Mouse (Mus musculus) frontal cortex, postnatal 14 days (tissue): ENCODE results near the gene Gusb.
A peak's percentile ranks its signal among the peaks of the same experiment; 100 is the strongest.
"Not testable (repeated sequence)": the region's sequence is repeated elsewhere in the genome, so short reads cannot be mapped to it uniquely, and the experiment has no call there.

Source experiments
- DNase-seq, 2 experiments: peaks; one replicate each; pipeline ENCODE4 v3.0.0; 2022; ENCODE audit warnings: low spot score in 2 of 2

The Gusb gene

DNA sequence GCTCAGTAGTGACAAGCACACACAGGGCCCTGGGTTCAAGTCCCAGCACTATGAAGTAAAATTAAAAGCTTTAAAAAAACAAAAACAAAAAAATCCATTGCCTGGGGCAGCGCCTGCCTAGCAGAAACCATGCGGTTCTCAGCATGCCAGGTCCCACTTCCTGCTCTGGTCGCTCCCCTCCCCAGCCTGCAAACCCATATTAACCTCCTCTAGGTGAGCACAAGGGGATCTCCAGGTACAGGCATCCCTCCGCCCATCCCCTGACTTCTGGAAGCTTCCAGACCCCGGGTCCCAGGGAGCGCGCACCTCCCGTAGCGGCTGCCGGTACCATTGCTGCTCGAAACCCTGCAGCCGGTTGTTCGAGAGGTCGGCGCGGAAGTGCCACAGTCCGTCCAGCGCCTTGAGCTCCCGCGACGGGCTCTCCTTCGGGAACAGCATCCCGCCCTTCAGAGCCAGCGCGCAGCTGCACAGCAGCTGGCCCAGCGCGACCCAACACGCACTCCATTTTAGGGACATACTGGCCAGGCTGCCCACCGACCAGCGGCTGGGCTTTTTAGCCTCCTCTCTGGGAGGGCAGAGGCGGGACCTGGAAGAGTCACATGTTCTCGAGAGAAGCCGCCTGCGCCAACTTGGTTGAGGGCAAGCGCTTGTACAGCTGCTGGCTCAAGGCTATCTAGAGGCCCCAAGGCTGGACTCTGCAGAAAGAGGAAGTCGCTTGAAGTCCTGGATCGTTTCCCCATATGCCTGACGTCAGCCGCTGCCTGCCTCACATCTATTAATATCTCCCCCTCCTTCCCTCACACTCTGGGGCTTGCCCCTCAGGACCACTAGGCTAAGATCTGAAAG is at the start of gene Gusb:
Gene Gusb, minus strand, starts transcription at position 749 of the 846 bp plus-strand sequence.
- DNase-seq = peak; percentile 65 to 69

DNA sequence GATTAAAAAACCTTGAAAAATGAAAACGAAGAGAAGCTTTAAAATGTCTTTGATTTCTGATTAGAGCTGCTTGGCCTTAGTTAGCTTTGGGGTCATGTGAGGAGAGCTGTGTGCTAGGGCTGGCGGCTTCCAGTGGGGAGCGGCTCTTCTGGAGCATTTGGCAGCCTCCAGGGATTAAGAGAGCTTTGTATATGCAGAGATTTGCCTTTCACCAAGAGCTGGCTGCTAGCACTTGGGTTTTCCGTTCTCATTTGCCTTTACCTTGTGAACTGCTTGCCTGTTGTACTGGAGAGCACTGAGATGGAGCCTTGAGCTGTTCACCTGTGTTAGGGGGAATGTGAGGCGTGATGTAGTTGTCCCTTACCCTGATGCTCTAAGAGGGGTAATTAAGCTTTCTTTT is 49.7 kb upstream of the Gusb start:
- DNase-seq = no peak

DNA sequence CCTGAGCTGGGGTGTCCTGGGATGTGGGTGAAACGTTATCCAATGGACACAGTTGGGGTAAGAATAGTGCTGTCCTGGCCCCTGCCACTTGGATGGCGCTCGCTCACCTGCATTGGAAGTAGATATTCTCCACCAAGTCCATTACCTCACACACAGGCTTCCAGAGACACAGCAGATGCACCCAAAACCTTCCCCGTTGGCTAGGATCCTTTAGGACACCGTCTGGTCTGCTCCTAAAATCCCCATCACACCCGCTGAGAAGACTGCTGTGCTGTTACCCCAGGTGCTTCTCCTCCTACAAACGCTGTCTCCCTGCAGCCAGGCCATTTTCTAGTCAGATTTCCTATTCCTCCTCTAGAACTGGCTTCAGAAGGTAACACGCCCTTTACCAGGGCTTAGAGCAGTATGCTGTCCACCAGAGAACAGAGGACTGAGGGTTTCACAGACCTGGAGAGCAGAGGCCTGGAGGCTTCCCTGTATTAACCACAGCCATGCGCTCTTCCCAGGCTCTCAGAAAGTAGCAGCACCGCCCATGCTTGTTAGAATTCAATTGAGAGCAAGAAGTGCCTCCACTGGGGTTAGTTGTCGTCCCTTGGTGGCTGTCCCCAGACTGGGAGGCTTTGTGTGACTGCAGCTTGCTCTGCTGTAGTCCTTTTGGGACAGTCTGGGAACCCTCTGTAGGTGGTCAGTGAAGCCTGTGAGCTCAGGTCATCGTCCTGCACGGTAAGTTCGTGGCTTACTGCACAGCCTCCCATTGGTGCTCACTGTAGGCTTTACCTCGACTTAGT is 48.4 kb upstream of the Gusb start:
- DNase-seq = no peak

DNA sequence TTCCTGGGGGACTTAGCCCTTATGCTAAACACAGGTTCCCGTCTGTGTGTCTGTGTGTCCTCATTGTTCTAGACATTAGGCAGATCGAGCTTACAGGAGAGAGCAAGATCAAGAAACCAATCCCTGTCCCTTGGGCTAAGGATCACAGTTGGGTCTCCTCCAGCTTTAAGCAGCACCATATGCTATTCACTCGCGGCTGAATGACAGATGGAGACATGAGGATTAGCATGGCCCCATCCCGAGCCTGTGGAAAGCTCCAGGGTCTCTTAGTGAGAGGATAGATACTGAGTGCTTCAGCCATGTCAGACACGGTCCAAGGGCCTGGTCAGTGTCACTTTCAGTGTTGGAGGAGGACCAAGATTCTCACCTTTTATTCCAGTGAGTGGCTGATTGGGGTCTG is 47.6 kb upstream of the Gusb start:
- no peak for DNase-seq

DNA sequence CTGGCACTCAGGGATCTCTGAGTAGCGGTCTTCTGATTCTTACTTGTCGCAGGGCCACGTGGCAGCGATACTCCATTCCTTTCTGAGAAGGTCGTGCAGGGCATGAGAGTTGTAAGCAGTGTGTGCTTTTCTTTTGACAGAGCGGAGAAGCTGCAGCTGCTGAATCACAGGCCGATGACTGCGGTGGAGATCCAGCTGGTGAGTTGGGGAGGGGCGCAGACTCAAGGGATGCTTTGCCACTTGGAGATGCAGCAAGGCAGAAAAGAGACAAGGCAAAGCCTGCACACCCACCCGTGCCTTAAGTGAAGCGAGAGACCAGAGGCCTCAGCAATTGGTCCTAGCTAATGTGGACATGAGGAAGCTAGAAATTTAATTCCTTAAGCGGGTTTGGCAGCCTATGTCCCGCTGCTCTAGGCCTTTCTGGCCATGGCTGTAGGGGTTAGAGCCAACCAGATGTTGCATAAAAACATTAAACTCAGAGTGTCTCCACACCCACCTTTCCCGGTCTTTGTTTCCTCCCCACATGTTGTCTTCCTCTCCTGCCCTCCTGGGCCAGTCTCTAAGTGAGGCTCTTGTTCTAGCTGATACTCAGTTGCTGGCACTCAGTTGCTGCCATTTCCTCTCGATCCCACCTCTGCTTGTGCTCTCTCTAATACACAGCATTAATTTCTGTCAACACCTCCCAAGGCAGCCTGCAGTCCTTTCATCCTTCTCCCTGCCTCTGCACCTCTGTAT is 46.1 kb upstream of the Gusb start:
- no peak for DNase-seq

DNA sequence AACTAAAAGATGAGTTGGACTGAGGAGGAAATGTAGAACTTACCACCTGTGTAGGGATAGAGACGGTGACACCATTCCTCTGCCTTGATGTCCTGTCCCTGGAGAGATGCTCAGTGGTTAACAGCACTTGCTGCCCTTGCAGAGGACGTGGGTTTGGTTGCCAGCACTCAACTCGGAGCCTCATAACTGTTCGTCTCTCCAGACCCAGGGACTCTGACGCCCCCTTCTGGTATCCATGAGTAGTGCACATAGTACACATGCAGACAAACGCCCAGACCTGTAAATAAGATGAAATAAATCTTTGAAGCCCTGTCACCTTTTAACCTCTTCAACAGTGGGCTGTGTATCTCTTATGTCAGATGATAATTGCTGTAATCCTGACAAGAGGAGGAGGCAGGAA is 44.2 kb upstream of the Gusb start:
- DNase-seq = no peak

DNA sequence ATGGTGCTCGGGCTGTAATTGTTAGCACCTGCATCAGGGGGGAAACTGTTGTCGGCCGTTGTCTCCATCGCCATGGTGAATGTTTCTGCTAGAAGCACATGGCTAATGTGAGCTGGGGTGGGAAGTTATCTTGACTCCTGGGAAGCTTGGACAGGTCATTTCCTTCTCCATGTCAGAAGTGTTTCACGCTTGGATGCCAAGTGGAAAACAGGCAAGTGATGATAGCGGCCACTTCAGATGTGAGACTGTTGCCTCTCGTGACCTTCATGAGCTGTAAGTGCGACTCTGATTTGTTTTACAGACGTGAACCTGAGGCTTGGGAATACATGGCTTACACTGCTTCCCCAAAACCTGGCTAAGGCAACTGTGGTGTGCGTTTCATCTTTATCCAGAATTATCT is 43.7 kb upstream of the Gusb start:
- DNase-seq = no peak

DNA sequence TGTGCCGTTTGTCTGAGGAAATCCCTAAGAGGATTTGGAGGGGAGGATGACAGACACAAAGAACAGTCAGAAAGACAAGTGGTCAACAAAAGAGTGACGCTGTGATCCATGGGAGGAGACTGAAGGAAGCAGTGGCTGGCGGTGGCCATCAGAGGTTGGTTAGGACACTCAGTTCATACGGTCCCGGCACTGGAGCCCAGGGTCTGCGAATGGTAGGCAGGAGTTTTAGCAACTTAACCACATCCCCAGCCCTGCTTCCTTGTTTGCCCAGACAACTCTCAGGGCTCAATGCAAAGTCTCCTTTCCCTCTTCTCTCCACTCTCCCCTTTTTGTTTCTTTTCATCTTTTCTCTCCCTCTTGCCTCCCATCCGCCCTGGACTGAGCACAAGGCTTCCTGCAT is 43.3 kb upstream of the Gusb start:
- no peak for DNase-seq

DNA sequence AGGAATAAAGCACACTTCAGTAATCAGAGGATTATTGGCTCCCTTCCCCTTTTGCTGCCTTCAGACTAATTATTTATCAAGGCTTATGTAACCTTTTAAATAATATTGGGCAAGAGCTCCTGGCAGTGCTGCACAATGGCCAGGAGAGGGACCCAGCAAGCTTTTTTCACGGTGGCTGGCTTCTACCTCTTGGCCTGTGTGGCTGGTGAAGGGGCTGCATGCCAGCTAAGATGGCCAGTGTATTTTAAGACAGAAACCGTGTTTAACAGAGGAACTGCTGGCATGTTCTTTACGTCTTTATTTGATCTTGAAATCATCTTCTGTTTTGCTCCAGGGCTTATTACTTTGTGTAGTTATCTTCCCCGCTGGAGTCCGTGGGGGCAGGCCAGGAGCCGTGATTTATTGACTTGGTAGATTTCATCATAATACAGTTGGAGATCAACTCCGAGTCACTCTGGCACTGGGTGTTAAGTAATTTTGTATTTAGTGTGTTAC is 41.4 kb upstream of the Gusb start:
- DNase-seq = no peak

DNA sequence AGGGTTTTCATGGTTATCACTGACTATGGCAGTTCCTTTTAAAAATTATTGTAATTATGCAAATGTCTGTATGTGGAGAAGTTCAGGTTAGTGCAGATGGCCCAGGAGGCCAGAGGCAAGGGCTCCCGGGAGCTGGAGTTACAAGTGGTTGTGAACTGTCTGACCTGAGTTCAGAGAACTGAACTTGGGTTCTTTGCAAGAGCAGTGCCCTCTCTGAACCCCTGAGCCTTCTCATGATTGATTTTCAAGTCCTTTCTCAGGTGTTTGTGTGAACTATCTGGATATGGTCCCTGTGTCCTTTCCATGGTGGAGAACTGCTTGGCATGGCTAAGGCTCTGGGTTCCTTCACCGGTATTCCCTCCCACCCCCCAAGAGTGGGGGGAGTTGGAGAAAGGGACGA is 40.9 kb upstream of the Gusb start:
- no peak for DNase-seq

DNA sequence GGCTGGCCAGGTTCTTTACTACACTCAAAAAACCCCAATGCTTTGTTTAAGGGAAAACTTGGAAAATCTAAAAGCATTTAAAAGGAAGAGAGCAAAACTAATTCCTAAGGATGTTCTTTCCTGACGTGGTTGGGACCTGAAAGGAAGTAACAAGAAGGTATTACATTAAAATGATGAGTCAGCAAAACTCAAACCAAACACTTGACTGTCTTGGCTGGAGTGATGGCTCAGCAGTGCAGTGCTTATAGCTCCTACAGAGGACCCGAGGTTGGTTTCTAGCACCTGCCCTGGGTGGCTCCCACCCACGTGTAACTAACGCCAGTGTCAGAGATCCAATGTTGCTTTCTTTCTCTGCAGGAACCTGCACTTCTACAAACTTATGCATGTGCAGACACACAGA is 38.4 kb upstream of the Gusb start:
- DNase-seq = no peak

DNA sequence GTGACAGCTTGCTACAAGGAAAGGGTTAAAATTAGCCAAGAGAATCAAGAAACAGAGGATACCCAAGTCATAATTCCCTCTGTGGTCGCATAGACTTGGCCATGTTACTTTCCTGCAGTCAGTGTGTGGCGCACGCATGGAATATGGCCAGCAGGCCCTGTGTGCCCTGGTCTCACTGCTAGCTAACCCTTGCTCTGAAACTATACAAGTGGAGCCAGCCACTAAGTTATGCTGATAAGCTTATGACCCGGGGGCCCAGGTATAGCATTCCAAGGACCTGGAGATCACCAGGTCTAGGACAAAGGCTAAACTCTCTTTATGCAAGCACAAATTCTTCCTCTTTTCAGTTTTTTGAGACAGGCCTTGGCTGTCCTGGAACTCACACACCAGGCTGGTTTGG is 37.9 kb upstream of the Gusb start:
- DNase-seq = no peak

DNA sequence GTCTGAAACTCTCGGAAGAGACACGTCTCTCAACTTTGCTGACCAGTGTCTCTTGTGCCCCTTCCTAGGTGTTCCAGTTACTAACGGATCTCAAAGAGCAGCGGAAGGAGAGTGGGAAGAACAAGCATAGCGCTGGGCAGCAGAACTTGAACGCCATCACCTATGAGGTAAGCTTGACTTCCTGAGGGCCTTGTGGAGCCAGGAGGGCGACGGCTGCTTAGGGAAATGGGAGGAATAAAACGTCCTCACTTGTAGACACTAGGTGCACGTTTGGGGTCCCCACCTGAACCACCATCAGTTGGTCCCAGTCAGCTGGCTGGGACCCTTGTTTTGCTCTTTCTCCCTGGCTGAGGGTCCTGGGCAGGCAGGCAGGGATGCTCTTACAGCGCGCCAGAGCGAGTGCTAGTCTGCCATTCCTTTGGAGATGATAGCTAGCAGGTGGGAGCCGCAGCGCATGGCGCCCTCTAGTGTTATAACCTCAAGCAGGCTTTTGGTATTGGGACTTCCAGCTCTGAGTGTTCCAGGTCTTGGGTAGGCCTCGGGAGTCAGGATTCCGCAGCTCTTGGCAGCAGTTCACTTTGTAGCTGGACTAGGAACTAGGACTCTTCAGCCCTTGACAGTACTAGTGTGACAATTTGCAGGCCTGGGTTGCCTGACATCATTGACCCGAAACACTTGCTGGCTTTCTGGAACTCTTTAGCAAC is 35.1 kb upstream of the Gusb start:
- DNase-seq = peak in 1 of 2 experiments; percentile 39

DNA sequence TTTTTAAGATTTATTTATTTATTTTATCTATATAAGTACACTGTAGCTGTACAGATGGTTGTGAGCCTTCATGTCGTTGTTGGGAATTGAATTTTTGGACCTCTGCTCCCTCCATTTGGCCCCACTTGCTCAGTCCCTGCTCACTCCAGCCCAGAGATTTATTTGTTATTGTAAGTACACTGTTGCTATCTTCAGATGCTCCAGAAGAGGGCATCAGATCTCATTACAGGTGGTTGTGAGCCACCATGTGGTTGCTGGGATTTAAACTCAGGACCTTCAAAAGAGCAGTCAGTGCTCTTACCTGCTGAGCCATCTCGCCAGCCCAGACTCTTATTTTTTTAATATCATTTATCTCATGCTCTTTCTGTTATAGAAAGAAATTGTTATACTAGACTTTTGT is 33.5 kb upstream of the Gusb start:
- not testable (repeated sequence) for DNase-seq

DNA sequence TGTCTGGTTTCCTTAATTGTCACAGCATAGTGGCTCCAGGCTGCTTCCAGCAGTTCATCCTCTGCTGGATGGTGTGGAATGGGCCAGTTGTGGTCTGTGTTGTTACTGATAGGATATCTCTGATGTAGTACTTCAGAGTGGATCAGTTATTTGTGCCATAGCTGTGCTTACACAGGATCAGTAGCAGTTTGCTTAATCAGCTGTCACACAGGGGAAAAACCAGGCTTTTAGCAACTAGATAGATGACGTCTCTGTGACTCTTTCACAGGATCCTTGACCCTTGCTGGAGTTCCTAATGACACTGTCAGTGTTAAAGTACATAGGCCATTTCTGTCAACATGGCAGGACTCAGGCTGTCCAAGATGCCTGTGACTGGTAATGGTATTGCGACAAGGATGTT is 31.0 kb upstream of the Gusb start:
- DNase-seq = no peak

DNA sequence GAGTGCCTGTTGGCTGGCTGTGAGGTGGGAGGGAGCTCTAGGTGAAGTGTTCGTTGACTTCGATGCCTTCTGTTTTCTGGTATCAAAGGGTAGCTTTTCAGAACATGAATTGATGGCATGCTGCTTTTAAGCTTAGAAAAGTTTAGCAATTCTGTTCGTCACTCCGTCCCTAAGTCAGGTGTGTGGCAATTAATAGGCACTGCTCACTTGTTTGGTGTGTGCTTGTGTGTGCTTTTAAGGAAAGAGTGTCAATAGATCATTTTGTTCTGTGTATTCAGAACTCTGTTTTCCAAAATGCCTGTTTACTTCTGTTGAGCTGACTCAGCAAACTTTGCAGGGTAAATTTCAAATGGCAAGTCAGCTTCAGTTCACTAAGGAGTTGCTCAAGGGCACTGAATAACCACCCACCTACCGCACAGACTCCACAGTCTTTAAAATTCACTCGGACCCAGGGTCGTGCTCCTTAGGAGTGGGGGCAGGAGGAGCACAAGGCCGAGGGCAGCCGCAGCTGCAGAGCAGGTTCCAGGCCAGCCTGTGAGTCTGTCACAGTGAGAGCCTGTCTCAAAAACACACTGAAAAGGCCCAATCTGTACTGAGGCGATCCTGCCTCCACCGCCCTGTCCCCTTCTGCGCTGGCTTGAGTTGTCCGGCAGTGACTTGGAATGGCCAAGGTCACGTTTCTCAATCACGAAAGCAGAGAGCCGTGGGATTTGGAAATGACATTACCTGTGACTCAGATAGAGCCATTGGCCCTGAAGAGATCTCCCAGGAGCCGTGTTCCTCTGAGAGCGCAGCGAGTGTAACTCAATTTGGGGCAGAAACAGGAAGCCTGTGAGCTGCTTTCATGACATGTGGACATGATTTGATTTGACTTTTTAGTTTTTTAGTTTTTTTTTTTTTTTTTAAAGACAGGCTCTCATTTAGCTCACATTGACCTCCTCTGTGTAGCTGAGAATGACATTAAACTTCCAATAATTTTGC is 28.9 kb upstream of the Gusb start:
- DNase-seq = no peak

DNA sequence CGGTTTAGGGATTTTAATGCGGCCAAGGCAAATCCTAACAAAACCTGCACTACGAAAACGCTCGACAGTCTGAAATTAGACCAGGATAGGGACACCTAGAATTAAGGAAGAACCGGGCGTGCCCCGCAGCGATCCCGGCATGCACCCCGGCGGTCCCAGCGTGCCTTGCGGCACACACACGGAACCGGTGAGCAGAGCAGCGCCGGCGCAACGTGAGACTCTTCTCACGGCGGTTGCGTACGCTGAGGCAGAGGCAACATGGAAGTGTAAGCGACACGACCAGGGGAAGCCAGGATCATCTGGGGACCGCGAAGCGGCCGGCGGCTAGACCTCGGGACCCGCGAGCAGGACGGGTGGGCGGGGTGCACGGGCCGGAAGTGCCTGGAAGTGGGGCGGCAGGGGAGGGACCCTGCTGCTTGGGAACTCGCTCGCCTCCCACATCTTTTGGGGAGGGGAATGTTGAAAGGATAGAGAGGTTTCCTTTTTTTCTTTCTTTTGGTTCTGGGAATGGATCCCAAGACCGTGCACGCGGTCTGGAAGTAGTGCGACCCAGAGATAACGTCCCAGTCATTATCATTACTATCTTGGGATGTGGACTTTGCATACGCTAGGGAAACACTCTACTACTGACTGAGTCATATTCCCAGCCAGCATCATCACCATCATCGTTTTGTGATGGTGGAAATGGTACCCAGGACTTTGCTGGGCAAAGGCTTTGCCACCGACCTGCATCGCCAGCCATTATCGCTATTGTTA is 26.5 kb upstream of the Gusb start, which contains the start of the genes Asl and Crcp:
Gene Asl, minus strand, starts transcription at position 106 of the 756 bp plus-strand sequence.
Gene Crcp, plus strand, starts transcription at position 149 of the 756 bp plus-strand sequence.
- DNase-seq = peak; percentile 72 to 83

DNA sequence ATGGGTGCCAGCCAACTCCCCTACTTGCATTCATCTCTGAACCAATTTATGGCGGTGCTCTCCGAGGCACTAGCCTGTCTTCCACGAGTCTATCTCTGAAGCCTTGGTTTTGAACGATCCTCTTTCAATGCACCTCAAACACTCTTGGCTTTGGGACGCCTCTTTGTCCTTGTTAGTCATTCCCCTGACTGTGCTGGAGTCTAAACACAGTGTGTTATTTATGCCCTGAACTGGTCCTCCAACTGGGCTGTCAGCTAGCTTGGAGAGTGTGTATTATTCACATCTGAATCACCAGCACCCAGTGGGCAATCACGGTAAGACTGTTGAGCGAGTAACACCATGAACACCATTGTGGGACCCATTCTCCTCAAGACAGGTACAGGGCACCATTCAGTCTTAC is 24.8 kb upstream of the Gusb start:
- DNase-seq = no peak

DNA sequence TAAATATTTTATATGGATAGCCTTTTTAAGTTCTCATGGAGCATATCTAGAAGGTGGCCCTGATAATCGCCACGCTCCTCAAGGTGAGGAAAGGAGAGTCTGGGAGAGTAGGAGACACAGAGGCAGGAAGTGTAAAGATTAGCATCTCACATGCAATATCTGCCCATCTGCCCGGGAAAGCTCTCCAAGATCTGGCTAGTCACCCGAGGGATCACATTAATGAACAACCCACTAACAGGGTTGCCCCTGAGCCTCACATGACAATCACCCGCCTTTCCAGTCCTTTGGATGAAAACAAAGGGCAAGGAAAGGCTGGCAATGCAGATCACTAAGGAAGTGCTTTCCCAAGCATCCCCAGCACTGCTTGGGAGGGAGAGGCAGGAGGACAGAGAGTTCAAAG is 24.3 kb upstream of the Gusb start:
- no peak for DNase-seq
